Mouse (Mus musculus) cerebellum, postnatal 10 days (tissue): Measurements from ENCODE around the gene Cdc42ep1.

Experiments
- DNase-seq, 2 experiments: peaks; one replicate each; pipeline ENCODE4 v3.0.0; 2021; ENCODE audit warnings: mixed read lengths in 2 of 2

Gene Cdc42ep1

DNA sequence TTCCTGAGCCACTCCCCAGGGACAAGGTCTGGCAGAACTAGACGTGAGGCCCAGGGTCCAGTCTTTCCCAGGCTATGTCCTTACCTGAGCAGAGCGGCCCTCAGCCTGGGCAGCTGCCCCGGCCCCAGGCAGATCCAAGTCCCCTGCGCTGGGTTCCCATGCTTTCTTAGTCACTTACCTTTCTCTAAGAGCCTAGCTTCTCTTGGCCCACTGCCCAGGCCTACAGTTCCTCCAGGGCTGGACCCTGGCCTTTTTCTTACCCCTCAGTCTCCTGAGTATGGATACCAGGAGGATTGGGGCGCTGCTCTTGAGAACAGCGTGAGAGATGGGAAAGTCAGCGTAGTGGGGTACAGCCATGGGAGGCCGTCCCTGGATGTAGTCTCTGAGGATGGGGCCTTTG lies 38.0 kb downstream of the Cdc42ep1 start:
- DNase-seq: peak in 1 of 2 experiments; percentile 27

DNA sequence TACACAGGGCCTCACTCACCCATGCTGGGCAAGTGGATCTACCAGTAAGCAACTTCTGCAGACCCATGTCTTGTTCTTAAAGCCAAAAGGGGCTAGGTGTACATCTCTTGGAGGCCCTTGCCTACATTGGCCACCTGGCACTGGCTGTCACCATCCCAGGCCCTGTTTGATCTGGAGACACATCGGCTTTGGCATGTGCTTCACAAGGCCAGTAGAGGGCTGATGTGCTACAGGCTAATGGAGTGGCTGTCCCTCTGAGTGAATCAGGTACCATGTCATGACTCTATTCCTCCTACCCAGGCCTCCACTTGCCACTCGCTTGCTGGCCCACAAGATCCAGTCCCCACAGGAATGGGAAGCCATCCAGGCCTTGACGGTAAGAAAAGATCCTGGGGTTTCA lies 39.4 kb downstream of the Cdc42ep1 start:
- DNase-seq: no peak

DNA sequence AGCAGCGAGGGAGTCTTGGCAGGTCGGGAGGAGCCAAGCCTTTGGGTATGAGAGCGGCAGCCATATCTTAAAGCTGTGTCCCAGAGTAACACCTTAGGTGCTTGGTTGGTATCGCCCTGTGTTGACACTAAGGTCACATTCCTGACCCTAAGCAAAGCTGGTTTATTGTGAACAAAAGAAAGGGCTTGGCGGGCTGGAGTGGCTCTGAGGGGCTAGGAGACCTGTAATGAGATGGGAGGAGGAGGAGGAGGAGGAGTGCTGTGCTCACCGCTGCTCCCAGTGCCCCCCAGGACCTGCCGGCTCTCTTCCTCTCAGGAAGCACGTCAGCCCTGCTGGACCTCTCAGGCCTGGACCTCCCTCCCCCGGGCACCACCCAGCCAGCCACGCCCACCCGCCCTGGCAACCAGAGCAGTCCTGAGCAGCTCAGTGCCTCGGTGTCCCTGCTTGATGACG lies 47.0 kb downstream of the Cdc42ep1 start:
- no peak for DNase-seq

DNA sequence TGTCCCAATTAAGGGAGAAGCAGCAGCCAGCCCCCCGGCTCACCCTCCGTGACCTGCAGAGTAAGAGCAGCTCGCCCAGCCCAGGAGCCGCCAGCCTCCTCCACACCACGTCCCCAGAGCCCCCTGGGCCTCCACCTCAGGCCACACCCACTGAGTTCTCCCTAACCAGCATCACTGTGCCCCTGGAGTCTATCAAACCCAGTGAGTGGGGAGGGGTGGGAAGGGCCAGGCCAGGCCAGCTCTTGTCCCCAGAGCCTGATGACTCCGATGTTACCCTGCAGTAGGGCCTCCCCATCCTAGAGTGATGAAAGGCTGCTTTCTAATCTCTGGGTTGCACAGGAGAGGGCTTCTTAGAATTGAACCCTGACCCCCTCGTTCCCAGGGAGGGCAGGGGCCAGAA lies 50.0 kb downstream of the Cdc42ep1 start:
- DNase-seq: no peak

DNA sequence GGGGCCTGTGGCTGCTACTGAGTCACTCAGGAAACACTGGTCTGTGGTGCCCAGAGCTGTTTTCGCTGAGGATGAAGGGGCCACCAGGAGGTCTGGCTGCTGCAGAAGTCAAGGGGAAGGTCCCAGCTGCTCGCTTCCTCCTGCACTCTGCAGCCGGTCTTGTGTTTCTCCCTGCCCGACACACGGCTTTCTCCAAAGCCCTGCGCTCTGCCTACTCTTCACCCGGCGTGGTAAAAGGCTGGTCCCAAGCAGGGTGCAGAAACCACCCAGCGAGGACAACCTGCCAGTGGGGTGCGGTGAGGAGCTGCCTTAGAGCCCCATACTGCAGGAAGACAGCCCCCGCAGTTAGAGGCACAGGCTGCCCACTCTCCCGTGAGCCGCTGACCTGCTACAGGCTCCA lies 52.3 kb downstream of the Cdc42ep1 start:
- no peak for DNase-seq

DNA sequence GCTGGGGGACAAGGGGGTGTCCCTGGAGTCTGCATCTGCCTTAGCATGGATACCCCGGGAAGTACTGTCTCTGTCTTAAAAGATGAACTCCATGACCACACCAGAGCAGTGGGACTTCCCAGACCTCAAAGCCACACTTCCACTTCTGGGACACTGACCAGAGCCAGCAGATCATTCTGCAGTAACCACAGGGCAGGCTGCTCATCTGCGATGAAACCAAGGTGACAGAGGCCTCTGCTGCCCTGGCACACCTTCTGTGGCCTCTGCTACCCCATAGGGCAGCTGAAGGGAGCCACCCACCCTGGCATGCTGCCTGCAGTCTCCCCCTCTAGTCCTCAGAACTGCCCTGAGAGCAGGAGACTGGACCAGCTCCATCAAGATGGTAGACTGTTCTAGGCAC lies 53.3 kb downstream of the Cdc42ep1 start:
- DNase-seq: peak; percentile 48 to 50

DNA sequence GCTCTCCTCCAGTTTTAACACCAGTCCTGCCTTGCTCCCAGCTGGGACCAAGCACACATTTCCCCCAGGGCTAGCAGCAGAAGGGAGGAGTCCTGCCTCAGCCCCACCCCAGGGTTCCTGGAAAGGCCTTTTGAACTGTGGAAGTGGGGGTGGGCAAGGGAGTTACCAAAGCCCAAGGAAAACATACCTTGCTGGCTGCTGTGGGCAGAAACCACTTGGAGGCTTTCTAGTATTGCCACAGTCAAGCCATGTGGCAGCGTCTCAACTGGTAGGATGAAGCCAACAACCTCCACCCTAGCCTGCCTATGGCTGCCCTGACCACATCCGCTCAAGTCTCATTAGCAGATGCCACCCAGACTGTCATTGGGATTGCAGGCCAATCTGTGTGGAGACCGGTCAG lies 53.7 kb downstream of the Cdc42ep1 start:
- DNase-seq: peak; percentile 46 to 47

DNA sequence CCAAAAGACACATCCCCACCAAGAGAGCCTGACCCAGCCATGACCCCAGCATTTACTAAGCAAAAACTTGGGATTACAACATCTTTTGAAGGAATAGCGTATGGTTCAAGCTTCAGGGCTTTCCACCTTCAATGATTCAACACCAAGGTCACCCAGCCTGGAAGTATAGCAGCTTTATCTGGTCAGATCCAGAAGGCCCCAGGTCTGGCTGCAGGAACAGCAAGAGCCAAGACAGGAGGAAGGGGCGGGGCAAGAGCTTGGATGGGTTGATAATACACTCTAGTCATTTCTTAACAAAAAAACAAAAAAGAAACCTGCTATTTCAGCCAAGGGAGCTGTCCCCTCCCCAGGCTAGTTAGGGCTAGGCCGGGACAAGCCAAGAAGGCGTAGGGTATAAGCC lies 55.1 kb downstream of the Cdc42ep1 start:
- no peak for DNase-seq

DNA sequence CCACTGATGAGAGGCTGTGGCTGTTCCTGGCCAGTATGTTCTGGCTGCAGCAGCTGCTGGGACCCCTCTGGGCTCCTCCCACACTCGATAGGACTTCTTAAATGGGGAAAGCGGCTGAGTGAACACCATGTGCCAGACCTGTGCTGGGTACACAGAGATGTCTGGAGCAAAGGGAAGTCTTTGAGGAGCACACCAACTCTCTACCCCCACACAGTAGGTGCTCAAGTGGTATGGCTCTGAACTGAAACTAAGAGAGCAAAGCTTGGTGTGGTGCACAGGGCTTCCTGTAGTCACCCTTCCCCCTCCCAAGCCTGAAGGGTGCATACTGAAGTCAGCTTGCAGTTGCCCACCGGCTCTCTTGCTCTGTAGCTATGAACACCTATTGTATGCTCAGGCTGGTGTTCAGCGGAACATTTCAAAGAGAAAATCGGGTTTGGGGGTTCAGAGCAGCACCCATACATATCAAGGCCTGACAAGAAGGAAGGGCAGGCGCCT lies 56.1 kb downstream of the Cdc42ep1 start:
- DNase-seq: no peak

DNA sequence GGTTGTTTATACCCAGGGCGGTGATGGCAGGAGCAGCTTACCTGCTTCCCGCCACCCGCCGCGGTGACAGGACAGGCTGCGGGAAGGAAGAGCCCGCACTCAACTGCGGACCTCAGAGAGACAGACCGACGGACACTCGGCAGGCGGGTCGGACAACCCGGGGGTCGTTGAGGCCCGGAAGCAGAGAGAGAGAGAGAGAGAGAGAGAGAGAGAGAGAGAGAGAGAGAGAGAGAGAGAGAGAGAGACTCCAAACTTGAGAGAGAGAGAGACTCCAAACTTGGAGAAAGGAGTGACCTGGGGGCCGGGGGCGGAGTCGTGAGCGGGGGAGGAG lies 57.0 kb downstream of the Cdc42ep1 start, which contains the start of gene Gm49510:
Gene Gm49510, plus strand, starts transcription at position 259 of the 331 bp plus-strand sequence.
- no peak for DNase-seq

DNA sequence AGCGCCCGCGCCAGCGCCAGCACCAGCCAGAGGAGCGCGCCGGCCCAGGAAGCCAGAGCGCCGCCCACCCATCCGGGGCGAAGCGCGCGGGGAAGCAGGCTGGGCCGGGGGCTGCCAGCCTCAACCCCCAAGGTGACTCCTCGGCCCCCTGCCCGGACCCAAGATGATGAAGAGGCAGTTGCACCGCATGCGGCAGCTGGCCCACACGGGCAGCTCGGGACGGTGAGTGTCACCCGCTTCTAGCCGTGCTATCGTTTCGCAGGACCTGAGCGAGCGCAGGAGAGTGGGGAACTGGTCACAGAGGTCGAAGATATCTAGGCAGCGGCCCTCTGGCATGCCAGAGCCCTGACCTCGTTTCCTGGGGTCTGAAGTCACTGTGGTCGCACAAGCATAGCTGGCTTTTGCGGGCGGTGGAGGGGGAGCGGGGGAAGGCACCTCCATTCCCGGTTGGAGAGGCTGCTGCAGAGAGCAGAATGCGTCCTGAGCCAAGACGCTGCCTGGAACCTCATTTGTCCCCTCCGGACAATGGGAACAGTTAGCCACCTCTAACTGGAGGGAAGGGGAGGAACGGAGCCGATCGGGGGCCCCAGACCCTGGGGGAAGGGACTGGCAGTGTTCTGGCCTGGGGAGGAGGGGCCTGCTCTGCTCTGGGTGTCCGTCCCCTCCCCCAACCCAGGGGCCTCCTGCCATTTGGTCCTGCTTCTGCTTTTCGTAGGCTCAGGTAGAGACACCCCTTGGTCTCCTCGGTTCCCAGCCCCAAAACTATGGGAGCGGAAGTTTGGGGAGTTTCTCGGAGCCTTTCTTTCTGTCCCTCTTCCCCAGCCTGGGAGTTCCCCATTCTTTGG lies 57.5 kb downstream of the Cdc42ep1 start, which contains the start of gene Sh3bp1:
Gene Sh3bp1, plus strand, starts transcription at position 29 of the 845 bp plus-strand sequence.
- peak; percentile 62 to 63 for DNase-seq
